Mouse (Mus musculus) thymus, adult 2 months (tissue): ENCODE results near the gene Tmem238l. TPM values are rescaled to one million over a fixed set of nuclear protein-coding genes. Genes with fewer than 3 reads are reported as not detected.

Experiments
- DNase-seq: peaks from one replicate; pipeline ENCODE4 v3.0.0; 2021
- H3K27ac ChIP-seq: fragments of 200-500 bp; 2 replicates; pipeline ENCODE4 v1.5.1; 2012; ENCODE audit warnings: low read length, control low read depth; ENCODE audit not compliant: control insufficient read depth, insufficient read depth
- H3K27me3 ChIP-seq: fragments of 200-500 bp; 2 replicates; pipeline ENCODE4 v1.6.1; 2012; ENCODE audit warnings: mild to moderate bottlenecking, low read length, moderate library complexity, mixed read lengths; ENCODE audit not compliant: control insufficient read depth, insufficient read depth
- H3K36me3 ChIP-seq: fragments of 200-500 bp; 2 replicates; pipeline ENCODE4 v1.6.1; 2012; ENCODE audit warnings: mild to moderate bottlenecking, low read length, moderate library complexity; ENCODE audit not compliant: control insufficient read depth, insufficient read depth
- H3K4me1 ChIP-seq: fragments of 200-500 bp; replicated peaks from 2 replicates; pipeline ENCODE4 v1.6.1; 2012; ENCODE audit warnings: low read length; ENCODE audit not compliant: control insufficient read depth, insufficient read depth
- H3K4me3 ChIP-seq: fragments of 200-500 bp; 2 replicates; pipeline ENCODE4 v1.5.1; 2012; ENCODE audit warnings: mild to moderate bottlenecking, low read length, control low read depth, moderate library complexity; ENCODE audit not compliant: control insufficient read depth, insufficient read depth
- CTCF ChIP-seq: fragments of 200-500 bp; IDR thresholded peaks from 2 replicates; pipeline ENCODE4 v1.5.1; 2012; ENCODE audit warnings: mild to moderate bottlenecking, control low read depth, low read length, moderate library complexity, borderline replicate concordance; ENCODE audit not compliant: control insufficient read depth, poor library complexity, insufficient read depth; ENCODE audit errors: extremely low read depth
- POLR2A ChIP-seq: fragments of 200-500 bp; IDR thresholded peaks from 2 replicates; pipeline ENCODE4 v1.6.1; 2012; ENCODE audit warnings: mild to moderate bottlenecking, low read length, control low read depth, moderate library complexity; ENCODE audit not compliant: control insufficient read depth, poor library complexity, insufficient read depth; ENCODE audit errors: extremely low read depth
- WGBS: fragments of 180-500 bp; shearing (Covaris S2); methylation state at CpG from one replicate; pipeline ENCODE4 v1.1.7; 2018; 5-methylcytosine and 5-hydroxymethylcytosine counted together
- polyA plus RNA-seq: library from polyadenylated mRNA; depleted of rRNA; stranded (reverse); fragments of >200 nt; gene quantifications from 2 replicates; pipeline ENCODE4 v1.2.3, GENCODE M21; 2012; rRNA removed

The Tmem238l gene
- 0.26 and 0.63 TPM in 2 replicates for polyA plus RNA-seq

GRCm38 (mm10) chr11:66956303-66956702, at the start of gene Tmem238l:
Gene Tmem238l, plus strand, starts transcription at chr11:66956638.
- Histone ChIP-seq H3K27ac (no peak within 1 kb of the TSS), H3K4me3 (no peak within 1 kb of the TSS), H3K4me1 (no peaks in the 10 kb centered on the region), H3K36me3 (no peaks in the 10 kb centered on the region), H3K27me3 (no peaks in the 10 kb centered on the region)
- DNase-seq, result no peak
- 80% methylated on average over 9 of the region's 9 CpGs for WGBS
- TF ChIP-seq CTCF (no peak), POLR2A (no peak)

- Histone ChIP-seq H3K27me3 (no peaks in the 10 kb centered on the region), H3K27ac (no peak within 1 kb of the TSS), H3K36me3 (no peaks in the 10 kb centered on the region), H3K4me1 (no peaks in the 10 kb centered on the region), H3K4me3 (no peak within 1 kb of the TSS)
- TF ChIP-seq POLR2A (no peak), CTCF (no peak)
- 41% methylated on average over 10 of the region's 10 CpGs for WGBS
- no peak for DNase-seq
Observed at GRCm38 (mm10) chr11:66911811-66912210, 44.6 kb upstream of the Tmem238l start, which contains the start of gene Pirt. Gene Pirt, plus strand, starts transcription at chr11:66911981.

- no peak for DNase-seq
- Histone ChIP-seq H3K36me3 (no peaks in the 10 kb centered on the region), H3K4me1 (no peaks in the 10 kb centered on the region), H3K27me3 (no peaks in the 10 kb centered on the region), H3K4me3 (no peak overlapping the region), H3K27ac (no peak overlapping the region)
- WGBS, result 56% methylated on average over 17 of the region's 17 CpGs
- TF ChIP-seq POLR2A (no peak), CTCF (no peak)
Observed at GRCm38 (mm10) chr11:66912531-66913458, 43.6 kb upstream of the Tmem238l start.

GRCm38 (mm10) chr11:66914249-66914648, 42.2 kb upstream of the Tmem238l start:
- Histone ChIP-seq H3K36me3 (no peaks in the 10 kb centered on the region), H3K27me3 (no peaks in the 10 kb centered on the region), H3K4me3 (no peak overlapping the region), H3K4me1 (no peaks in the 10 kb centered on the region), H3K27ac (no peak overlapping the region)
- TF ChIP-seq POLR2A, result no peak
- no peak for TF ChIP-seq CTCF
- 10% methylated on average over 3 of the region's 3 CpGs for WGBS
- peak; percentile 29 for DNase-seq

- Histone ChIP-seq H3K27me3 (no peaks in the 10 kb centered on the region), H3K36me3 (no peaks in the 10 kb centered on the region), H3K27ac (no peak overlapping the region), H3K4me1 (no peaks in the 10 kb centered on the region), H3K4me3 (no peak overlapping the region)
- WGBS, result 56% methylated on average over 2 of the region's 2 CpGs
- DNase-seq, result no peak
- TF ChIP-seq CTCF (no peak), POLR2A (no peak)
Observed at GRCm38 (mm10) chr11:66920012-66920411, 36.4 kb upstream of the Tmem238l start.

- no peak overlapping the region for H3K4me3 ChIP-seq
- no peak overlapping the region for H3K27ac ChIP-seq
- WGBS, result 84% methylated on average over 11 of the region's 11 CpGs
- no peaks in the 10 kb centered on the region for H3K27me3 ChIP-seq
- no peak for DNase-seq
- no peaks in the 10 kb centered on the region for H3K4me1 ChIP-seq
- TF ChIP-seq CTCF, result no peak
- no peak for TF ChIP-seq POLR2A
- no peaks in the 10 kb centered on the region for H3K36me3 ChIP-seq
Observed at GRCm38 (mm10) chr11:66924095-66924823, 32.2 kb upstream of the Tmem238l start.
